23 mouse cellular contexts compared by ENCODE assay signal in genomic region chrX:139839057-139839456, GRCm38 (mm10). TPM values are rescaled to one million over a fixed set of nuclear protein-coding genes. Genes with fewer than 3 reads are reported as not detected.
DNase-seq lines count a peak whose midpoint lies in the region; ATAC-seq and TF ChIP-seq lines count a peak whose summit lies in the region.
"Had no signal": no experiment of that assay in that cellular context is flagged by ENCODE, and none has a peak within 500 bp of the region (broad histone marks: within the 10 kb centered on the region; RNA-seq: fewer than 3 reads in every experiment).

No protein-coding gene starts in this region.

- no peaks in the 10 kb centered on the region for H3K4me1 ChIP-seq in embryonic facial prominence, embryonic 14.5 days (ENCODE audit: control insufficient read depth, insufficient read depth, low read length)
- H3K4me1 ChIP-seq in embryonic facial prominence, embryonic 10.5 days = no peaks in the 10 kb centered on the region
- no peaks in the 10 kb centered on the region for H3K4me1 ChIP-seq in kidney, adult 2 months (ENCODE audit: control insufficient read depth, insufficient read depth, low read length)
- H3K4me1 ChIP-seq: neural tube, embryonic 12.5 days had no signal

- intact Hi-C loops in left cerebral cortex, postnatal 14 days (cut with DNase I) = loop anchor here (10.0 kb wide), 3 partner anchors 64 to 464 kb away; no protein-coding TSS in a partner anchor

- TF ChIP-seq POLR2A in kidney, adult 2 months (IDR thresholded peaks at IDR 0.05; ENCODE audit: low read depth, low read length) = no peak

- H3K9me3 ChIP-seq in embryonic facial prominence, embryonic 14.5 days (ENCODE audit: control insufficient read depth, low read length) = no peaks in the 10 kb centered on the region
- no peaks in the 10 kb centered on the region for H3K9me3 ChIP-seq in embryonic facial prominence, embryonic 10.5 days
- H3K9me3 ChIP-seq: neural tube, embryonic 12.5 days had no signal

- DNase-seq in embryonic facial prominence, embryonic 14.5 days (ENCODE audit: low spot score) = peak; percentile 2
- DNase-seq in embryonic facial prominence, embryonic 10.5 days (ENCODE audit: low spot score) = no peak
- DNase-seq in kidney, adult 2 months = peak; percentile 5
- no peak for DNase-seq in kidney, adult 9 months
- DNase-seq in lung, postnatal 36 days = peak; percentile 5
- DNase-seq in lung, postnatal 25 days (ENCODE audit: low spot score) = no peak
- peak; percentile 6 for DNase-seq in embryo, embryonic 11 days
- DNase-seq in left cerebral cortex, postnatal 14 days (ENCODE audit: low spot score in 2 of 2) = no peak
- DNase-seq: adrenal gland, postnatal 10 days; cerebellum, adult 11 months; gastrocnemius, postnatal 14 days; retina, postnatal 1 day; thymus, adult 18-20 months had no signal

- ATAC-seq in embryonic facial prominence, embryonic 14.5 days (ENCODE audit: low read depth) = no peak

- H3K4me3 ChIP-seq in embryonic facial prominence, embryonic 14.5 days (ENCODE audit: low read depth, low read length) = no peak overlapping the region
- H3K4me3 ChIP-seq in embryonic facial prominence, embryonic 10.5 days = no peak overlapping the region
- no peak overlapping the region for H3K4me3 ChIP-seq in kidney, adult 2 months (ENCODE audit: insufficient read depth, low read depth, low read length)
- H3K4me3 ChIP-seq: neural tube, embryonic 12.5 days had no signal

- H3K27me3 ChIP-seq in embryonic facial prominence, embryonic 14.5 days (replicated peaks; ENCODE audit: control insufficient read depth, insufficient read depth, low read length) = no peaks in the 10 kb centered on the region; the same call in 1 of the 2 replicates
- H3K27me3 ChIP-seq in embryonic facial prominence, embryonic 10.5 days (replicated peaks; ENCODE audit: low read depth, poor library complexity, severe bottlenecking) = peaks cover 74% of the 10 kb centered on the region
- H3K27me3 ChIP-seq in kidney, adult 2 months (replicated peaks; ENCODE audit: control insufficient read depth, insufficient read depth, low read length) = no peaks in the 10 kb centered on the region
- H3K27me3 ChIP-seq: neural tube, embryonic 12.5 days had no signal

- no peak overlapping the region for H3K27ac ChIP-seq in embryonic facial prominence, embryonic 14.5 days (replicated peaks; ENCODE audit: low read depth, low read length)
- H3K27ac ChIP-seq in embryonic facial prominence, embryonic 10.5 days (replicated peaks) = no peak overlapping the region
- H3K27ac ChIP-seq in kidney, adult 2 months (ENCODE audit: insufficient read depth, low read depth, low read length) = no peak overlapping the region
- H3K27ac ChIP-seq: neural tube, embryonic 12.5 days had no signal

- no peaks in the 10 kb centered on the region for H3K36me3 ChIP-seq in embryonic facial prominence, embryonic 14.5 days (ENCODE audit: control insufficient read depth, insufficient read depth, low read length)
- H3K36me3 ChIP-seq in embryonic facial prominence, embryonic 10.5 days (replicated peaks) = no peaks in the 10 kb centered on the region
- no peaks in the 10 kb centered on the region for H3K36me3 ChIP-seq in kidney, adult 2 months (ENCODE audit: control insufficient read depth, insufficient read depth, low read length)
- H3K36me3 ChIP-seq: neural tube, embryonic 12.5 days had no signal

- TF ChIP-seq CTCF in kidney, adult 2 months (conservative IDR thresholded peaks at IDR 0.05; ENCODE audit: insufficient read depth, insufficient read length, low read depth, low read length) = peak; percentile 30; the same call in 1 of the 2 replicates

- no peak overlapping the region for H3K9ac ChIP-seq in embryonic facial prominence, embryonic 14.5 days (ENCODE audit: low read depth, low read length)
- H3K9ac ChIP-seq: neural tube, embryonic 12.5 days had no signal

- WGBS in embryonic facial prominence, embryonic 14.5 days = 47% methylated on average over 3 of the region's 3 CpGs
- 51% methylated on average over 3 of the region's 3 CpGs for WGBS in embryonic facial prominence, embryonic 10.5 days
- WGBS in kidney, adult 2 months = 42% methylated on average over 3 of the region's 3 CpGs

- H3K4me2 ChIP-seq in embryonic facial prominence, embryonic 14.5 days (ENCODE audit: low read depth, low read length) = no peak overlapping the region
- H3K4me2 ChIP-seq: liver, embryonic 11.5 days; midbrain, embryonic 11.5 days; neural tube, embryonic 12.5 days had no signal

RNA-seq across cellular contexts. Expression of gene Morc4, which starts 32.4 kb away (rescaled TPM):
- polyA plus RNA-seq in embryonic facial prominence, embryonic 14.5 days (2014; fragmentation: Nextera tagmentation; extraction: Ambion mirVana) = 25.3 and 28.8 TPM in 2 replicates
- polyA plus RNA-seq in embryonic facial prominence, embryonic 10.5 days (2016; fragmentation: Nextera tagmentation; extraction: Ambion mirVana) = 8.6 and 9.1 TPM in 2 replicates
- polyA plus RNA-seq in kidney, adult 2 months (2012; rRNA removed) = 3.8 and 6.1 TPM in 2 replicates
- total RNA-seq in left cerebral cortex, postnatal 14 days (2021) = 1 to 10 TPM; 3.6 to 3.8 TPM

RNA-seq across cellular contexts. Expression of gene Cldn2, which starts 38.4 kb away (rescaled TPM):
- 0.58 and 1.2 TPM in 2 replicates for polyA plus RNA-seq in embryonic facial prominence, embryonic 14.5 days (2014; fragmentation: Nextera tagmentation; extraction: Ambion mirVana)
- 0.15 and 0.31 TPM in 2 replicates for polyA plus RNA-seq in embryonic facial prominence, embryonic 10.5 days (2016; fragmentation: Nextera tagmentation; extraction: Ambion mirVana)
- 203 and 226 TPM in 2 replicates for polyA plus RNA-seq in kidney, adult 2 months (2012; rRNA removed)
- total RNA-seq in left cerebral cortex, postnatal 14 days (2021) = under 1 TPM; 0.87 to 0.97 TPM
- polyA plus RNA-seq: C2C12; embryonic facial prominence, embryonic 11.5 days had no signal

RNA-seq across cellular contexts. Expression of gene Ripply1, which starts 56.9 kb away (rescaled TPM):
- 0.52 and 0.79 TPM in 2 replicates for polyA plus RNA-seq in embryonic facial prominence, embryonic 14.5 days (2014; fragmentation: Nextera tagmentation; extraction: Ambion mirVana)
- 0.25 TPM in 1 of 2 replicates, not detected in the other for polyA plus RNA-seq in embryonic facial prominence, embryonic 10.5 days (2016; fragmentation: Nextera tagmentation; extraction: Ambion mirVana)
- polyA plus RNA-seq in kidney, adult 2 months (2012; rRNA removed) = 0.09 and 0.12 TPM in 2 replicates
- total RNA-seq in left cerebral cortex, postnatal 14 days (2021) = not detected
- total RNA-seq: adrenal gland, postnatal 10 days; left cerebral cortex, adult 18-20 months had no signal
- polyA plus RNA-seq: C2C12; embryonic facial prominence, embryonic 11.5 days; forebrain, embryonic 11.5 days; heart, embryonic 16.5 days; intestine, embryonic 14.5 days; liver, embryonic 11.5 days; neural tube, embryonic 12.5 days; spleen, adult 2 months had no signal

Comparison
In these comparisons a context has a peak if more than half of its experiments do, and no peak if none do; other contexts are left out.
1. DNase-seq: peak in embryonic facial prominence, embryonic 14.5 days (single experiment), kidney, adult 2 months (single experiment), lung, postnatal 36 days (single experiment) and embryo, embryonic 11 days (single experiment); none in embryonic facial prominence, embryonic 10.5 days (single experiment), kidney, adult 9 months (single experiment), lung, postnatal 25 days (single experiment) and left cerebral cortex, postnatal 14 days (0 of 2).
2. RNA of gene Cldn2, which starts 38.4 kb away (polyA plus RNA-seq): 203 to 226 TPM in kidney, adult 2 months; 0.58 to 1.2 TPM in embryonic facial prominence, embryonic 14.5 days and 0.15 to 0.31 TPM in embryonic facial prominence, embryonic 10.5 days; every median in the first group is over 10 times any median in the second.